ENCODE assay signal across 27 mouse cellular contexts in genomic region chrX:146946216-146946886, GRCm38 (mm10). TPM values are rescaled to one million over a fixed set of nuclear protein-coding genes. Genes with fewer than 3 reads are reported as not detected.
A peak's percentile ranks its signal among the peaks of the same experiment; 100 is the strongest.
DNase-seq lines count a peak whose midpoint lies in the region; TF ChIP-seq lines count a peak whose summit lies in the region.
"Had no signal": no experiment of that assay in that cellular context is flagged by ENCODE, and none has a peak within 500 bp of the region (broad histone marks: within the 10 kb centered on the region; RNA-seq: fewer than 3 reads in every experiment).

No protein-coding gene starts in this region.

- no peak overlapping the region for H3K4me3 ChIP-seq in C2C12 (ENCODE audit: insufficient read depth, poor library complexity, severe bottlenecking)
- H3K4me3 ChIP-seq in bone marrow macrophage, adult 2 months (ENCODE audit: insufficient read depth, low read length) = peak overlapping the region; percentile 20
- peak overlapping the region; percentile 84 for H3K4me3 ChIP-seq in megakaryocyte, embryonic 14.5 days (replicated peaks)
- H3K4me3 ChIP-seq: embryonic facial prominence, embryonic 12.5 days; forebrain, embryonic 12.5 days; hindbrain, embryonic 12.5 days; kidney, embryonic 15.5 days; midbrain, embryonic 13.5 days had no signal

- DNase-seq in 416B (ENCODE audit: low read depth) = peak; percentile 26
- no peak for DNase-seq in left cerebral cortex, postnatal 4 days
- DNase-seq in adrenal gland, adult 8-10 months = no peak
- no peak for DNase-seq in retina, postnatal 1 day
- DNase-seq: cerebellum, adult 18-20 months; cerebellum, postnatal 14 days; gastrocnemius, postnatal 25 days; heart, postnatal 10 days; layer of hippocampus, adult 9-11 months; lung, embryonic 14.5 days; lung, postnatal 4 days; thymus, adult 18-20 months had no signal

- no peaks in the 10 kb centered on the region for H3K9me3 ChIP-seq in megakaryocyte, embryonic 14.5 days
- H3K9me3 ChIP-seq: embryonic facial prominence, embryonic 12.5 days; forebrain, embryonic 12.5 days; hindbrain, embryonic 12.5 days; kidney, embryonic 15.5 days; midbrain, embryonic 13.5 days had no signal

- H3K4me1 ChIP-seq in bone marrow macrophage, adult 2 months (ENCODE audit: control insufficient read depth, insufficient read depth, low read length) = no peaks in the 10 kb centered on the region
- H3K4me1 ChIP-seq in megakaryocyte, embryonic 14.5 days = no peaks in the 10 kb centered on the region
- H3K4me1 ChIP-seq: embryonic facial prominence, embryonic 12.5 days; forebrain, embryonic 12.5 days; hindbrain, embryonic 12.5 days; kidney, embryonic 15.5 days; midbrain, embryonic 13.5 days had no signal

- H3K79me2 ChIP-seq in C2C12 (ENCODE audit: control insufficient read depth, insufficient read depth) = no peaks in the 10 kb centered on the region

- H3K27ac ChIP-seq in bone marrow macrophage, adult 2 months (ENCODE audit: insufficient read depth, low read depth, low read length) = peak overlapping the region; percentile 40; the same call in 1 of the 2 replicates
- H3K27ac ChIP-seq: embryonic facial prominence, embryonic 12.5 days; forebrain, embryonic 12.5 days; hindbrain, embryonic 12.5 days; kidney, embryonic 15.5 days; liver, embryonic 14.5 days; midbrain, embryonic 13.5 days had no signal

- H3K36me3 ChIP-seq in C2C12 (ENCODE audit: control insufficient read depth, insufficient read depth) = no peaks in the 10 kb centered on the region
- H3K36me3 ChIP-seq in megakaryocyte, embryonic 14.5 days (replicated peaks; ENCODE audit: low read length) = no peaks in the 10 kb centered on the region
- H3K36me3 ChIP-seq: embryonic facial prominence, embryonic 12.5 days; forebrain, embryonic 12.5 days; hindbrain, embryonic 12.5 days; kidney, embryonic 15.5 days; midbrain, embryonic 13.5 days had no signal

- TF ChIP-seq CTCF in C2C12 (IDR thresholded peaks at IDR 0.05; ENCODE audit: control insufficient read depth, insufficient read depth, insufficient read length) = no peak
- TF ChIP-seq CTCF in bone marrow macrophage, adult 2 months (IDR thresholded peaks at IDR 0.05; ENCODE audit: low read depth, low read length) = no peak

- no peak for TF ChIP-seq POLR2A in bone marrow macrophage, adult 2 months (IDR thresholded peaks at IDR 0.05; ENCODE audit: borderline replicate concordance, low read depth, low read length)

- H3K27me3 ChIP-seq in C2C12 (ENCODE audit: control insufficient read depth, insufficient read depth, insufficient read length) = no peaks in the 10 kb centered on the region
- H3K27me3 ChIP-seq in megakaryocyte, embryonic 14.5 days (replicated peaks) = no peaks in the 10 kb centered on the region
- H3K27me3 ChIP-seq: embryonic facial prominence, embryonic 12.5 days; forebrain, embryonic 12.5 days; hindbrain, embryonic 12.5 days; kidney, embryonic 15.5 days; midbrain, embryonic 13.5 days had no signal

- intact Hi-C loops in left cerebral cortex, postnatal 4 days (cut with DNase I) = no loop called here

- H3K79me3 ChIP-seq in C2C12 (ENCODE audit: low read depth) = no peaks in the 10 kb centered on the region

- H3ac ChIP-seq in C2C12 (ENCODE audit: control insufficient read depth, insufficient read length, low read depth) = no peak overlapping the region

TF ChIP-seq in C2C12, 6 proteins besides CTCF, POLR2A, EP300 and RAD21:
- TF ChIP-seq MYOG (IDR thresholded peaks at IDR 0.05; ENCODE audit: control insufficient read depth, extremely low read depth, insufficient read length) (no peak), CEBPB (IDR thresholded peaks at IDR 0.05; ENCODE audit: low read depth) (peak; percentile 13), MAX (IDR thresholded peaks at IDR 0.05) (no peak), USF1 (IDR thresholded peaks at IDR 0.05; ENCODE audit: low read depth) (no peak), MYOD1 (IDR thresholded peaks at IDR 0.05; ENCODE audit: control insufficient read depth, insufficient read length, low read depth) (no peak), FOSL1 (IDR thresholded peaks at IDR 0.05; ENCODE audit: insufficient read depth, low read length, poor library complexity, severe bottlenecking) (no peak)

RNA-seq across cellular contexts. Expression of gene Htr2c, which starts 16.0 kb away (rescaled TPM):
- not detected for polyA plus RNA-seq in C2C12 (2012; fragmentation: generic; extraction: Trizol)
- polyA plus RNA-seq in bone marrow macrophage, adult 2 months (2012; ENCODE audit: insufficient read depth, insufficient read length, missing spikeins) = not detected in 2 replicates
- not detected in 2 replicates for polyA plus RNA-seq in megakaryocyte, embryonic 14.5 days (2012; ENCODE audit: insufficient read depth, low replicate concordance)
- total RNA-seq in left cerebral cortex, postnatal 4 days (2021) = 10 to 100 TPM in 1 of 2 experiments, 1 to 10 TPM in 1; 6.0 to 15.5 TPM
- total RNA-seq in adrenal gland, adult 8-10 months (2022) = under 1 TPM in 1 of 4 experiments, not detected in 3; 0.05 TPM
- total RNA-seq: ES-E14; gastrocnemius, postnatal 25 days; heart, adult 8-10 months; heart, postnatal 10 days; monocyte, adult 5-6 weeks had no signal
- polyA plus RNA-seq: intestine, postnatal 0 days; large intestine, adult 2 months; liver, embryonic 14.5 days; lung, embryonic 14.5 days; stomach, embryonic 16.5 days had no signal
